Mouse (Mus musculus) layer of hippocampus, adult 6 months (tissue): ENCODE data around the gene Gm15056. TPM values are rescaled to one million over a fixed set of nuclear protein-coding genes. Genes with fewer than 3 reads are reported as not detected.

Experiments
- long read RNA-seq, 2 experiments: library from polyadenylated mRNA; unstranded; transcript quantifications; one replicate each; pipeline ENCODE4 v2.0.0; 2019 to 2020
- polyA plus RNA-seq: library from polyadenylated mRNA; unstranded; fragments of <200 nt; fragmentation: Nextera tagmentation; gene quantifications from 2 replicates; pipeline ENCODE4 v1.2.3, GENCODE M21; 2021

Gm15056 gene
- not detected in 2 replicates for polyA plus RNA-seq
- long read RNA-seq, experiment 1 = 0 reads
- long read RNA-seq, experiment 2 = 0 reads

GRCm38 (mm10) chr8:20902527-20902926, at the start of gene Gm15056:
Gm15056 (minus strand) TSS chr8:20902627.

GRCm38 (mm10) chr8:20944610-20945009, 42.2 kb upstream of the Gm15056 start, which contains the start of gene AY761185:
AY761185 (minus strand) TSS chr8:20944710.

GRCm38 (mm10) chr8:20921971-20922370, 19.5 kb upstream of the Gm15056 start, which contains the start of gene Gm6040:
Gm6040 (minus strand) TSS chr8:20922071.

GRCm38 (mm10) chr8:20892369-20892768, 10.1 kb downstream of the Gm15056 start, which contains the start of gene Defb33:
Defb33 (plus strand) TSS chr8:20892669.

Other genes with a start within 250 kb of the Gm15056 start
- not detected in 2 replicates for gene Defb33, start 10.0 kb downstream of the Gm15056 start, polyA plus RNA-seq
- not detected in 2 replicates for gene Gm6040, start 19.4 kb upstream of the Gm15056 start, polyA plus RNA-seq
- not detected in 2 replicates for gene AY761185, start 42.1 kb upstream of the Gm15056 start, polyA plus RNA-seq
- gene Defa21, start 122.9 kb upstream of the Gm15056 start, polyA plus RNA-seq = not detected in 2 replicates
- not detected in 2 replicates for gene Defa23, start 152.4 kb upstream of the Gm15056 start, polyA plus RNA-seq
- gene Defa35, start 162.4 kb upstream of the Gm15056 start, polyA plus RNA-seq = not detected in 2 replicates
- gene Defa25, start 181.8 kb upstream of the Gm15056 start, polyA plus RNA-seq = not detected in 2 replicates
- gene Gm14851, start 193.4 kb upstream of the Gm15056 start, polyA plus RNA-seq = not detected in 2 replicates
- not detected in 2 replicates for gene Defa30, start 232.0 kb upstream of the Gm15056 start, polyA plus RNA-seq